Mouse (Mus musculus) frontal cortex, adult 2 months (tissue): ENCODE results near the gene Cntn3. TPM values are rescaled to one million over a fixed set of nuclear protein-coding genes. Genes with fewer than 3 reads are reported as not detected.
A peak's percentile ranks its signal among the peaks of the same experiment; 100 is the strongest.
"Not testable (repeated sequence)": the region's sequence is repeated elsewhere in the genome, so short reads cannot be mapped to it uniquely, and the experiment has no call there.

Source experiments
- DNase-seq, 2 experiments: peaks; one replicate each; pipeline ENCODE4 v3.0.0; 2022; ENCODE audit warnings: low spot score in 1 of 2; ENCODE audit errors: extremely low spot score in 1 of 2
- polyA plus RNA-seq: library from polyadenylated mRNA; depleted of rRNA; stranded (reverse); fragments of >200 nt; gene quantifications from 2 replicates; pipeline ENCODE4 v1.2.3, GENCODE M21; 2012; rRNA removed

Gene Cntn3
- 7.2 and 8.1 TPM in 2 replicates for polyA plus RNA-seq

DNA sequence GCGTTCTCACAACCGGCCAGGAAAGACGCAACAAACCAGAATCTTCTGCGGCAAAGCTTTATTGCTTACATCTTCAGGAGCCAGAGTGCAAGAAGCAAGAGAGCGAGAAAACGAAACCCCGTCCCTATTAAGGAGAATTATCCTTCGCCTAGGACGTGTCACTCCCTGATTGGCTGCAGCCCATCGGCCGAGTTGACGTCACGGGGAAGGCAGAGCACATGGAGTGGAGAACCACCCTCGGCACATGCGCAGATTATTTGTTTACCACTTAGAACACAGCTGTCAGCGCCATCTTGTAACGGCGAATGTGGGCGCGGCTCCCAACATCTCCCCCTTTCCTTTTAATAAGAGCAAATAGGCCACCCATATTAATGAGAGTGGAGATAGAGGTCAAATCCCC, at the start of gene Cntn3:
TSS of gene Cntn3 (minus strand) at position 101 of the 400 bp plus-strand sequence.
- DNase-seq: not testable (repeated sequence)

DNA sequence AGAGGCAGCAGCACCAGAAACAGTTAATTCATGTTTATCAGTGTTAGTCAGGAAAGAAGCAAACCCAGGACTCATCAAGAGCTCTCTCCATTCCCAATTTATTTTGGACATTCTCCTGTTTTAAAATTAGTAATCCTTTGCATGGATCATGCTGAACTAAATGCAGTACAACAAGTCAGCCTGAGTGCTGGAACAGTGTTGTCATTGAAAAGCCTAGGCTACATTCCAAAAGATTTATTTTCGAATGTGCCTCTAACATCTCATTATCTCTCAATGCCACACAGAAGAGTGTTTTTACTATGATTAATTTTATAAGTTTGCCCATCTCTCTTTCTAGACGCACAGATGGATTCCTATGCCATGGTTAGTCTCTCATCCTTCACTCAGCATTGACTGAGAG, 27.9 kb upstream of the Cntn3 start:
- DNase-seq: peak; percentile 5 to 45

- DNase-seq: peak; percentile 42 to 73
Measured at GRCm38 (mm10) chr6:102597756-102598155, 24.9 kb upstream of the Cntn3 start.

DNA sequence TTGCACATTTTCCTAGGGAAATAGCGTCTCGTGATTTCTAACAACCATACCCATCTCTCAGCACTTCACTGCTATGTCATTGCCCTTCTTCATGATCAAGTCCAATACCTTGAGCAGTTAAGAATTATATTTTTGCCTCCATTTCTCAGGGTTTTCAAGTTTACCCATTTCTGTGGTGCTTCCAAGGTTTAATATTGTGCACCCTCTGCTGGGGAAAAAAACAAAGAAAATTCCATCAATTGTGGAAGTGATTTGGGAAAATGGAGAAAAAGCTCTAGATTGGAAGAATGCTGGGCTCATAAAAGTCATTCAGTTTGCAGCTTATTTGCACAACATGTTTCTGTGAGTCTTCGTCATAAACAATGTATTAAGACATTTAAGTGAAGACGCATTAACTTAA, 17.2 kb upstream of the Cntn3 start:
- peak in 1 of 2 experiments; percentile 32 for DNase-seq

DNA sequence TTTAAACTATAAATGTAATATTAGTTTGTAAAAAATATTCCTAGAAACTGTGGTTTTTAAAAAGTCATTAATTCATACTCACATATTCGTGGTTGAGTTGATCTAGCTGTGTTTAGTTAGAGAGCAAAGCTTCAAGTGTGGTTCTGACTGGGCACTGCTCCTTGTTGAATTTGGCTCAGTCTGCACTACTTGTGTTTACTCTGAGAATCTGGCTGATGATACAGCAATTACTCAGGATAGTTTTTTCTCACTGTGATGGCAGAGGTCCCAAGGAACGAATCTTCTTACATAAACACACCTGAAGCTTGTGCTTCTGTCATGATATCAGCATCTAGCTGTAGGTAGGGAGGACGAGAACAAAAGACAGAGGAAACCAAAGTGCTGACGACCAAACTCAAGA, 16.4 kb upstream of the Cntn3 start:
- no peak for DNase-seq

- DNase-seq: no peak
Measured at GRCm38 (mm10) chr6:102586056-102586455, 13.2 kb upstream of the Cntn3 start.

GRCm38 (mm10) chr6:102583578-102583977, 10.7 kb upstream of the Cntn3 start:
- no peak for DNase-seq

DNA sequence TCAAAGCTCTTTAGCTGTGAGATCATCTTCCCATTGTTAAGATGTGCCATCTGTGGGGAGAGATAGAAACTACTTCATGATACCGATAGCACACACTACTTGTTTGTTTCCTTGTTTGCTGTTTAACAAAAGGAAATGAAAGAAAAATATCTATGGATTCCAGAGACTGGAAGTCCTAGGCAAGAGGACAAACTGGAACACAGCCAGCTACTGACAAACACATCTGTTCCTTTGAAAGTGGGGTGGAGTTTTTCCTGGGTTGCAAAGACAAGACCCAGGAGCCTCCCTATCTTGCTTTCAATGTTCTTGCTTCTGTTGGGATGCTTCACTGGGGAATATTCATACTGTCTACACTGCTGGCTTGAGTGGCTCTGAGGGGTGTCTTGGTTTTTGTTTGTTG, 5.4 kb downstream of the Cntn3 start:
- no peak for DNase-seq

GRCm38 (mm10) chr6:102565228-102565627, 7.7 kb downstream of the Cntn3 start:
- no peak for DNase-seq

GRCm38 (mm10) chr6:102564011-102564731, 8.7 kb downstream of the Cntn3 start:
- peak; percentile 51 to 77 for DNase-seq

DNA sequence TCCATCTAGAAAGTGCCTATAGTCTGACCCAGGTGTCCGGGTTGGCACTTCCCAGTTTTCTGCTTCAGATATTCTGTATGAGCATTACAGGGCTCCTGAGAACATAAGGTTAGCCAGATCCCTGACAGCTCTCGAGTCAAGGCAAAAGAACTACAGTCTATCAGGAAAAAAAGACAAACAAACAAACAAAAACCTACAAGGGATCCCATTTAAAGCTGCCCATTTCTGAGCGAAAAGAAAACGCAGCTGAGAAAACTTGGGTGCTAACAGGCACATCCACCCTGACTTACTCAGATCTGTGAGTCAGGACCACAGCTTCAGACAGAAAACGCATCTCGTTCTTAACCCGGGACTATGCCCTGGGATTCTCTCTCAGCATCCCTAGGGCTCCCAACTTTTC, 9.5 kb downstream of the Cntn3 start:
- peak in 1 of 2 experiments; percentile 27 for DNase-seq

DNA sequence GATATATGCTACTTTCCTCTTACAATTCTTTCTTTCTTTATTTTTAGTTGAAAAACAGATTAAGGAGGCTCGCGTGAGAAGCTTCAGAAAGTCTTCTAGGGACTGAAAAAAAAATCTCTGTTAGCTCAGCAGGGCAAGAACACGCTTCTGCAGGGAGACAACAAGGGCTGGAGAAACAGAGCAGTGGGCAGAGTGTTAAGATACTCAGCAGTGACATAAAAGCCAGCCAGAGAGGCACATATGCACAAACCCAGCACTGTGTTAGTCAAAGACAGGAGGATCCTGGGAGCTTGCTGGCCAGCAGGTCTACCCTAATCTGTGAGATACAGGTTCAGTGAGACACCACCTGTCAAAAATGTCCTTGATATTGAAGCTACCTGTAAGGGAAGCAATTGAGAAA, 15.4 kb downstream of the Cntn3 start:
- DNase-seq: peak in 1 of 2 experiments; percentile 50

DNA sequence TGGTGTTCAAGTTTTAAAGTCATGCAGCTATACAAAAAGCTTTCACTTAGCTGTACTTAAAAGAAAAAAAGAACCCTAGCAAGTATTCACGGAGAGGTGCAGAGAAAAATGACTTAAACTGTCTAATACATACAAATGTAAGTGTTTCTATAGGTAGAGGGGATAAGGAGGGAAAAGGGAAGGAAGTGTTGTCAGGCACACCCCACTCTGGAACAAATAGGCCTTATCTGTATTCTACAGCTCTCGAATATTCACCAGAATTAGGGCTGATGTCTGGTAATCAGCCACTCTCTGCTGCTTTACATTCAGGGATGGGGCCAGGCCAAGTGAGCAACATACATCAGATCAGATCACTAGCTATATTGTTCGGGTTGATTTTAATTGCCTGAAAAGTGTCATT, 16.4 kb downstream of the Cntn3 start:
- DNase-seq: no peak

DNA sequence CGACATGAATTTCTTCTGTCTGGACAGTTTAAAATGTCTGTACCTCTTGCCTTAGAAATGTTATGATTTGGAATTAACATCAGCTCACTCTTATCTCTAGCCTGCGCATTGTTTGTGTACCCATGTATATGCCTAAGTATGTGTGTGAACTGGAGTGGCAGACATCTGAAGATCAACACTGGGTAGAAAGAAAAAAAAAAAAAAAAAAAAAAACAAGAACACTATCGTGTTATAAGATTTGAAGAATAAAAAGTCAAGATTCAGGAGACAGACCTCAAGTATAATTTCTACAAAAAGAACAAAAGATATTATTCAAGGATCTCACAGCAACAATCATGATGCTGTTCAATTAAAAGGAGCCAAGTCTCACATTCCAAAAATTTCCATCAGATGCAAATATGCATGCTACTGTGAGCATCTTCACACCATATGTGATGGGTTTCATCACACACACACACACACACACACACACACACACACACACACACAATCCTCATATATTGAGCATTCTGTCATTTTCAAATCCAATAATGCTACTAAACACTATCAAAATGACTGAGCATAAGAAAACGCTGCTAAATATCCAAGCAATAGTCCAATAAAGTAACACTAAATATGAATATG, 17.0 kb downstream of the Cntn3 start:
- DNase-seq: no peak

- DNase-seq: no peak
Measured at GRCm38 (mm10) chr6:102555067-102555657, 17.7 kb downstream of the Cntn3 start.

- DNase-seq: peak in 1 of 2 experiments; percentile 34
Measured at GRCm38 (mm10) chr6:102541633-102542412, 31.1 kb downstream of the Cntn3 start.

GRCm38 (mm10) chr6:102535599-102535998, 37.3 kb downstream of the Cntn3 start:
- no peak for DNase-seq

GRCm38 (mm10) chr6:102523037-102523436, 49.9 kb downstream of the Cntn3 start:
- DNase-seq: no peak

GRCm38 (mm10) chr6:102520977-102521376, 51.9 kb downstream of the Cntn3 start:
- no peak for DNase-seq

GRCm38 (mm10) chr6:102515231-102515630, 57.7 kb downstream of the Cntn3 start:
- DNase-seq: peak in 1 of 2 experiments; percentile 10

DNA sequence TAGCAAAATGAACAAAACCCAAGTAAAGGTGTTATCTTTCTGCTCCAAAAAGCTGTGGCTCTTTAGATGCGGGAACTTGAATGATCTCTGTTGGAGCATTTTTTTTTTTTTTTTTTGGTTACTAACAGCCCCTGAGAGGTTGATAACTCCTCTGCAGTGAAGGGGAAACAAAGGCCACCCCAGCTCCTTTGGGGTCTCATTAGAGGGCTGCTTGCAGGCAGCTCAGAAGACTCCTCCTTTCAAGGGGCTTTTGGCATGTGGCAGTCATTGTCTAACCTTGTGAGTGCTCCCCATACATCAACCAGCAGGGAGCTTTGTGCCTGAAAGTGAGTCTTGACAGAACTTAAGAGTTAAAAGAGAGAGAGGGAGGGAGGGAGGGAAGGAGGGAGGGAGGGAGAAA, 60.8 kb downstream of the Cntn3 start:
- no peak for DNase-seq
